Mouse (Mus musculus): Measurements from ENCODE around the gene Usp21. TPM values are rescaled to one million over a fixed set of nuclear protein-coding genes. Genes with fewer than 3 reads are reported as not detected.

The Usp21 gene
- polyA plus RNA-seq, 1 experiment, result 76.6 TPM

GRCm38 (mm10) chr1:171294298-171295062 lies 6.7 kb upstream of the Usp21 start, which contains the start of gene Ufc1:
Ufc1 (minus strand) TSS chr1:171295024.
- Histone ChIP-seq H3K4me1 (ENCODE audit: control insufficient read depth, insufficient read depth, low read length) (no peaks in the 10 kb centered on the region), H3K4me3 (replicated peaks; ENCODE audit: insufficient read depth, low read depth, low read length) (peak within 1 kb of the TSS; percentile 94), H3K27ac (ENCODE audit: insufficient read depth, low read length) (peak within 1 kb of the TSS; percentile 97), H3K27me3 (ENCODE audit: control insufficient read depth, insufficient read depth, low read length) (no peaks in the 10 kb centered on the region)
- under 1% methylated on average over 42 of the region's 42 CpGs for WGBS
- DNase-seq, result peak; percentile 91 to 92
- no peak; the same call in 1 of the 2 replicates for TF ChIP-seq CTCF (IDR thresholded peaks at IDR 0.05; ENCODE audit: borderline replicate concordance, insufficient read depth, low read depth, low read length)
- peak; percentile 33; the same call in 1 of the 2 replicates for TF ChIP-seq POLR2A (IDR thresholded peaks at IDR 0.05; ENCODE audit: borderline replicate concordance, insufficient read depth, low read length)

GRCm38 (mm10) chr1:171293906-171294297 lies 6.1 kb upstream of the Usp21 start:
- TF ChIP-seq CTCF (IDR thresholded peaks at IDR 0.05; ENCODE audit: borderline replicate concordance, insufficient read depth, low read depth, low read length), result no peak
- TF ChIP-seq POLR2A (IDR thresholded peaks at IDR 0.05; ENCODE audit: borderline replicate concordance, insufficient read depth, low read length), result no peak
- Histone ChIP-seq H3K27me3 (ENCODE audit: control insufficient read depth, insufficient read depth, low read length) (no peaks in the 10 kb centered on the region), H3K27ac (ENCODE audit: insufficient read depth, low read length) (peak overlapping the region; percentile 97; the same call in 1 of the 2 replicates), H3K4me1 (ENCODE audit: control insufficient read depth, insufficient read depth, low read length) (no peaks in the 10 kb centered on the region), H3K4me3 (replicated peaks; ENCODE audit: insufficient read depth, low read depth, low read length) (peak overlapping the region; percentile 94)
- DNase-seq, result no peak
- WGBS, result 18% methylated on average over 5 of the region's 5 CpGs

GRCm38 (mm10) chr1:171293351-171293750 lies 5.6 kb upstream of the Usp21 start:
- WGBS, result 58% methylated on average over 3 of the region's 3 CpGs
- TF ChIP-seq POLR2A (IDR thresholded peaks at IDR 0.05; ENCODE audit: borderline replicate concordance, insufficient read depth, low read length), result no peak
- TF ChIP-seq CTCF (IDR thresholded peaks at IDR 0.05; ENCODE audit: borderline replicate concordance, insufficient read depth, low read depth, low read length), result no peak
- no peak for DNase-seq
- Histone ChIP-seq H3K4me3 (replicated peaks; ENCODE audit: insufficient read depth, low read depth, low read length) (no peak overlapping the region), H3K27me3 (ENCODE audit: control insufficient read depth, insufficient read depth, low read length) (no peaks in the 10 kb centered on the region), H3K27ac (ENCODE audit: insufficient read depth, low read length) (no peak overlapping the region), H3K4me1 (ENCODE audit: control insufficient read depth, insufficient read depth, low read length) (no peaks in the 10 kb centered on the region)

- H3K27me3 ChIP-seq (ENCODE audit: control insufficient read depth, insufficient read depth, low read length), result no peaks in the 10 kb centered on the region
- WGBS, result 62% methylated on average over 4 of the region's 4 CpGs
- TF ChIP-seq POLR2A (IDR thresholded peaks at IDR 0.05; ENCODE audit: borderline replicate concordance, insufficient read depth, low read length), result no peak
- TF ChIP-seq CTCF (IDR thresholded peaks at IDR 0.05; ENCODE audit: borderline replicate concordance, insufficient read depth, low read depth, low read length), result no peak
- no peak for DNase-seq
- H3K4me1 ChIP-seq (ENCODE audit: control insufficient read depth, insufficient read depth, low read length), result peaks cover 4% of the 10 kb centered on the region; the same call in 1 of the 2 replicates
- peak overlapping the region; percentile 73 for H3K4me3 ChIP-seq (replicated peaks; ENCODE audit: insufficient read depth, low read depth, low read length)
- peak overlapping the region; percentile 42; the same call in 1 of the 2 replicates for H3K27ac ChIP-seq (ENCODE audit: insufficient read depth, low read length)
Observed at GRCm38 (mm10) chr1:171288328-171288727, 537 bp upstream of the Usp21 start.

DNA sequence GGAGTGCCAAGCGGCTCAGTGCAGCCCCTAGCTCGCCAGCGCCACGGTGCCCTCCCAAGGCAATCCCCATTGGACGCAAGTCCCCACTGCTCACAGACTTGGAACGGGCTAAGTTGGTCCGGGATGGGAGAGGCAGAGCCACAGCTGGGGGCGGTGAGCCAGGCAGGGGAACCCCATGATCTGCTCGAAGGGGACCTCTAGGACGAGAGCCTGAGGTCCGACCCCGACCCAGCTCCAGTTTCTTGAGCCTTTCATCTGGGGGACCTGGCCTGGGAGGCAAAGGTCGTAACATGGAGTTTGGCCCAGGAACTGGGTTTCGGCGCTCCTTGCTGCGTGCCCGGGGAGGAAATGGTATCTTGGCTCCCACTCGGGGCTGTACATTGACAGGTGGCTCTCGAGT lies 1.3 kb downstream of the Usp21 start:
- no peak overlapping the region for H3K27ac ChIP-seq (ENCODE audit: insufficient read depth, low read length)
- H3K4me1 ChIP-seq (ENCODE audit: control insufficient read depth, insufficient read depth, low read length), result peaks cover 4% of the 10 kb centered on the region; the same call in 1 of the 2 replicates

DNA sequence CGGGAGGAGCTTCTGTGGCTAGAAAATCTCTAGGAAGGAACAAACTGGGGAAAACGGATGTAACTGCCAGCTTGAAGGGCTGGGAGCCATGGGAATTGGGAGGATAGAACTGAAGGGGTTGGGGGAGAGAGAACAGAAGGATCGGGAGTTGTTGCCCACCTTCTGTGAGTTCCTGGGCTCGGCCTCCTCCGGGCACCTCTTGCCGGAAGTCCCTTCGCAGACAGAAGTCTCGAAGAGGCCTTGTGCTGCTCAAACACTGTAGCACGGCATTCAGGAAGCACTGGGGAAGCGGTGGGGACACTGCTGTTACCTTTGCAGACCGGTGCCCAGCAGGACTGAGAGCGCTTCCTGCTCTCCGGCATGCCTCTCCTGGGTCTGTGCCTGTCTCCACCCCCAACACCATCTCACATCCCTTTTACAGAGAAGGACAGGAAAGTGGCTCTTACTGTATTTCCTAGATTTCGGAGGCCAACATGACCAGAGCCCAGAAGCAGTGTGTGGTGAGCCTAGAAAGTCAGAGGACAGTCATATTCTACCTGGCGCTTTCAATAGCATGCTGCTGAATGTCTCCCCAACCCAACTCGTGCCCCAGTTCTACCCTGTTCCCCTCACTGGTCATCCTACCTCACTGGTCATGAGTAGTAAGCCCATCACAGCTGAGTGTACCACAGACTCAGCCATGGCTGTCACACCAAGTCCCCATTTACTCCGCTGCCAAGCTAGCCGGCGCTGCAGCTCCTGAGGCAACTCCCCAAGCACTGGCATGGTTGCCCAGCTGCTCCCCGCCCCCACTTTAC lies 2.5 kb downstream of the Usp21 start:
- H3K4me1 ChIP-seq (ENCODE audit: control insufficient read depth, insufficient read depth, low read length), result peaks cover 5% of the 10 kb centered on the region; the same call in 1 of the 2 replicates
- no peak for TF ChIP-seq CTCF (IDR thresholded peaks at IDR 0.05; ENCODE audit: borderline replicate concordance, insufficient read depth, low read depth, low read length)
- TF ChIP-seq POLR2A (IDR thresholded peaks at IDR 0.05; ENCODE audit: borderline replicate concordance, insufficient read depth, low read length), result no peak
- peak in 1 of 2 experiments; percentile 6 for DNase-seq
- H3K4me3 ChIP-seq (replicated peaks; ENCODE audit: insufficient read depth, low read depth, low read length), result no peak overlapping the region
- WGBS, result 73% methylated on average over 20 of the region's 20 CpGs
- no peak overlapping the region for H3K27ac ChIP-seq (ENCODE audit: insufficient read depth, low read length)
- H3K27me3 ChIP-seq (ENCODE audit: control insufficient read depth, insufficient read depth, low read length), result no peaks in the 10 kb centered on the region

More for the DNA sequence above, 1.3 kb downstream of the Usp21 start:
- DNase-seq, result peak in 1 of 2 experiments; percentile 31
- WGBS, result 69% methylated on average over 19 of the region's 19 CpGs
- H3K27me3 ChIP-seq (ENCODE audit: control insufficient read depth, insufficient read depth, low read length), result no peaks in the 10 kb centered on the region
- H3K4me3 ChIP-seq (replicated peaks; ENCODE audit: insufficient read depth, low read depth, low read length), result peak overlapping the region; percentile 73
- no peak for TF ChIP-seq POLR2A (IDR thresholded peaks at IDR 0.05; ENCODE audit: borderline replicate concordance, insufficient read depth, low read length)

DNA sequence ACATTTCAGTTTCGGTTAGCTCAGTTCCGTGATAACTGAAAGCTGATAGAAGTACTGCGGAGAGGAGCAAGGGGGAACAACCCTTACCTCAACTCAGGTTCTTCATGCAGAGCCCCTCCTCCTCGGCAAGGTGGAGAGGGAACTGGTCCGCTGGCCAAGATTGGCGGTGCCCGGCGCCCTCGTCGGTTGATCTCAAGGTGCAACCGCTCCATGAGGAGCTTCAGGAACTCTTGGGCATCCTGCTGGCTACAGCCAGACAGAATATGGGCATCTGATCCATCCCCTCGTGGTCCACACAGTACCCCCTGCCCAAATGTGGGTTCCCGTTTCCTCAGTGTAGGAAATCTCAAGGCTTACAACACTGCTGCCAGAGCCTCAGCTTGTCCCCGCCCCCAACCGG lies 3.3 kb downstream of the Usp21 start:
- H3K27me3 ChIP-seq (ENCODE audit: control insufficient read depth, insufficient read depth, low read length), result no peaks in the 10 kb centered on the region
- H3K27ac ChIP-seq (ENCODE audit: insufficient read depth, low read length), result no peak overlapping the region
- WGBS, result 84% methylated on average over 15 of the region's 15 CpGs
- no peak overlapping the region for H3K4me3 ChIP-seq (replicated peaks; ENCODE audit: insufficient read depth, low read depth, low read length)
- H3K4me1 ChIP-seq (ENCODE audit: control insufficient read depth, insufficient read depth, low read length), result peaks cover 11% of the 10 kb centered on the region; the same call in 1 of the 2 replicates
- peak in 1 of 2 experiments; percentile 3 for DNase-seq
- no peak for TF ChIP-seq CTCF (IDR thresholded peaks at IDR 0.05; ENCODE audit: borderline replicate concordance, insufficient read depth, low read depth, low read length)
- TF ChIP-seq POLR2A (IDR thresholded peaks at IDR 0.05; ENCODE audit: borderline replicate concordance, insufficient read depth, low read length), result no peak

Data from cerebellum, adult 2 months (tissue).